Mouse (Mus musculus): ENCODE results near the gene Plpp1.

DNA sequence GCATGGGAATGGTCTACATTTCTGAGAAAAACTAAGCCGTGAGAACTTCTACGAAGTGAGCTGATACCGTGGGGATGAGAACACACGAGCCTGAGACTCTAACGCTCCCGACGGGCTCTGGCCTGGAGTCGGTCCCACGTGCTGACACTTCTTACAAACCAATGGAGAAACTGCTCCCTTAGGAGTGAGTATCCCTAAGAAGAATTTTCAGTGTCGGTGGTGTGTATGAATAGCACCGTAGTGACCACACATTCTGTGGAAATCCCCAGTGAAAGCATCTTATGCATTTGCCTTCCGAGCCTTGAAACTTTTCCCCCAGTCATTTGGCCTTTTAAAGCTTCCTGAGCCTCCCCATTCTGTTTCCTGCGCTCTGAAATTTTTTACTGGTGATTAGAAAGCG is 27.7 kb upstream of the Plpp1 start:
- no peak for TF ChIP-seq CTCF (IDR thresholded peaks at IDR 0.05; ENCODE audit: low read depth)
- TF ChIP-seq EP300 (IDR thresholded peaks at IDR 0.05; ENCODE audit: low read depth): no peak
